Mouse (Mus musculus) embryonic facial prominence, embryonic 12.5 days (tissue): ENCODE data around the gene Naaladl2. TPM values are rescaled to one million over a fixed set of nuclear protein-coding genes. Genes with fewer than 3 reads are reported as not detected.
A peak's percentile ranks its signal among the peaks of the same experiment; 100 is the strongest.

ENCODE experiments used
- ATAC-seq: fragments of 200-750 bp; cut with Nextera tagmentation; 2 replicates; pipeline ENCODE4 v1.8.0; 2017; ENCODE audit not compliant: insufficient number of reproducible peaks, insufficient read depth, low FRiP score, low TSS enrichment
- H3K27ac ChIP-seq: fragments of 300-500 bp; sonication (generic); 2 replicates; pipeline ENCODE4 v1.5.1; 2016; ENCODE audit warnings: mild to moderate bottlenecking
- H3K27me3 ChIP-seq: fragments of 300-500 bp; sonication (generic); 2 replicates; pipeline ENCODE4 v1.6.1; 2016; ENCODE audit warnings: mild to moderate bottlenecking, moderate library complexity
- H3K36me3 ChIP-seq: fragments of 300-500 bp; sonication (generic); 2 replicates; pipeline ENCODE4 v1.6.1; 2016; ENCODE audit warnings: mild to moderate bottlenecking
- H3K4me1 ChIP-seq: fragments of 300-500 bp; sonication (generic); 2 replicates; pipeline ENCODE4 v1.6.1; 2016
- H3K4me2 ChIP-seq: fragments of 300-500 bp; sonication (generic); replicated peaks from 2 replicates; pipeline ENCODE4 v1.6.1; 2016; ENCODE audit warnings: mild to moderate bottlenecking, moderate library complexity
- H3K4me3 ChIP-seq: fragments of 300-500 bp; sonication (generic); 2 replicates; pipeline ENCODE4 v1.5.1; 2016; ENCODE audit warnings: mild to moderate bottlenecking
- H3K9ac ChIP-seq: fragments of 300-500 bp; sonication (generic); 2 replicates; pipeline ENCODE4 v1.6.1; 2016; ENCODE audit warnings: mild to moderate bottlenecking, moderate library complexity
- H3K9me3 ChIP-seq: fragments of 300-500 bp; sonication (generic); 2 replicates; pipeline ENCODE4 v1.6.1; 2016; ENCODE audit warnings: mild to moderate bottlenecking, moderate library complexity
- WGBS: fragments of 180-500 bp; shearing (Covaris S2); methylation state at CpG from one replicate; pipeline ENCODE4 v1.1.7; 2016; 5-methylcytosine and 5-hydroxymethylcytosine counted together
- polyA plus RNA-seq: library from polyadenylated mRNA; unstranded; fragments of >200 nt; fragmentation: Nextera tagmentation; extraction: Ambion mirVana; gene quantifications from 2 replicates; pipeline ENCODE4 v1.2.1, GENCODE M21; 2016

Naaladl2 gene
- polyA plus RNA-seq, 1 experiment from 2014 or later, result 2.2 TPM

GRCm38 (mm10) chr3:24921811-24922210 lies 222.2 kb downstream of the Naaladl2 start:
- Histone ChIP-seq H3K4me2 (no peak overlapping the region), H3K36me3 (no peaks in the 10 kb centered on the region), H3K4me3 (no peak overlapping the region), H3K9me3 (no peaks in the 10 kb centered on the region), H3K27ac (no peak overlapping the region), H3K4me1 (no peaks in the 10 kb centered on the region), H3K9ac (no peak overlapping the region), H3K27me3 (no peaks in the 10 kb centered on the region)
- WGBS, result 43% methylated on average over 2 of the region's 2 CpGs
- ATAC-seq, result no peak

DNA sequence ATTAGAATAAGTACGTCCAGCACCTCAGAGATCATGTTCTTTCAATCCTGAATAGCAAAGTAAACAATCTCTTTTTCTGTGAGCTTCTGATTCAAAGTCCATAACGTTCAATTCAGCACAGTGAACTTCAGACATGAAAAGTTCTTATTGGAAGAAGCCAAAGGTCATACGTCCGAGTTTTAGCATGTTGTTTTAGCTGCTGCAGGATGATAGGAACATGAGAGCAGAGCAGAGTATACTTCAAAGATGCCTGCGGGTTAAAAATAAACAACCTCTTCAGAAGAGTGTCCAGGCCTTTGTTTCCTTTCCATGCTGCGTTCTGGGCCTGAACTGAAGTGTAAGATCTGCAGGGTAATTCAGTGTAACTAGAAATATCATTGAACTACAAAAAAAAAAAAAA lies 222.7 kb downstream of the Naaladl2 start:
- no peak for ATAC-seq
- no peaks in the 10 kb centered on the region for H3K36me3 ChIP-seq
- no peaks in the 10 kb centered on the region for H3K4me1 ChIP-seq
- H3K27ac ChIP-seq, result no peak overlapping the region
- no peak overlapping the region for H3K4me3 ChIP-seq
- 43% methylated on average over 6 of the region's 6 CpGs for WGBS
- H3K9ac ChIP-seq, result no peak overlapping the region
- H3K27me3 ChIP-seq, result no peaks in the 10 kb centered on the region
- H3K9me3 ChIP-seq, result no peaks in the 10 kb centered on the region
- no peak overlapping the region for H3K4me2 ChIP-seq

DNA sequence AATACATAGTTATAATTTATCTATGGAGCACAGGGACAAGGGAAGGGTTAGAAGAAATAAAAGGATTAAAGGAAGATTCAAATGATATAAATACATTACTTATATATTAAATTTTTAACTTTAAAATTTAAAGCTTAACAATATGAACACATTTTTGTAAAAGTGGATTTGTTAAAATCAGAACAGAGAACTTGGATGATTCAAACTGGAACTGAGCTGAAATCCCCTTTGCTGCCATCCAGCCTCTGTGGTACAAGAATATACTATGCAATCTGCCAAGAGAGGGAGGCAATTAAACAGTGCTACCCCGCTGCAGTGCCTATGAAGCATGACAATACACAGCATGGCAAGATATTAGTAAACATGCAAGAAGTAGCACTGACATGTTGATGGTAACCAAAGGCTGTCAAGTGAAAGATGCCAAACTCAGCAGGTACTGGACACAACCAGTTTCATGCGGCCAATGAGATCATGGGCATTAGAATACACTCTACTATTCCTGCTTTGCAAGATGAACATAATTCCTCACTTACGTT lies 238.6 kb downstream of the Naaladl2 start:
- 81% methylated on average over 3 of the region's 3 CpGs for WGBS
- Histone ChIP-seq H3K27me3 (no peaks in the 10 kb centered on the region), H3K27ac (no peak overlapping the region), H3K36me3 (no peaks in the 10 kb centered on the region), H3K9ac (no peak overlapping the region), H3K4me1 (no peaks in the 10 kb centered on the region), H3K9me3 (no peaks in the 10 kb centered on the region), H3K4me3 (no peak overlapping the region), H3K4me2 (no peak overlapping the region)
- ATAC-seq, result no peak

DNA sequence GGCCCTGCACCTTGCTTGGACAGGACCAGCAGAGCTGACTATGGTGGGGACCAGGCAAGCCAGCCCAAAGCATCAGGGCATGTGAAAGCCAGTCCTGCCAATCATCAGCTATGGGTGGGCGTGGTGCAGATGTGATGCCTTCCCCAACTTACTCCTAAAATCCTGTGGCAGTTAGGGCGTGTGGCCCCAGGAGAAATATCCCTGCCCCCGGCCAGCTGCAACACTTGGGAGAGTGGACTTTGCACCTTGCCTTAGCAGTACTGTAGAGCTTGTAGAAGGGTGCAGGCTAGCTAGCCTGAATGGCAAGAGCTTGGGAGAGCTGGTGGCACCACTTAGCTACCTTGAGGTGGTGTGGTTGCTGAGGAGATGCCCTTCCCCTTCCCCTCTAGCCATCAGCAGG lies 255.3 kb downstream of the Naaladl2 start:
- no peak for ATAC-seq
- Histone ChIP-seq H3K4me2 (no peak overlapping the region), H3K27ac (no peak overlapping the region), H3K9me3 (no peaks in the 10 kb centered on the region), H3K4me3 (no peak overlapping the region), H3K4me1 (no peaks in the 10 kb centered on the region), H3K36me3 (no peaks in the 10 kb centered on the region), H3K9ac (no peak overlapping the region), H3K27me3 (no peaks in the 10 kb centered on the region)
- 77% methylated on average over 3 of the region's 3 CpGs for WGBS

- Histone ChIP-seq H3K9ac (no peak overlapping the region), H3K4me1 (no peaks in the 10 kb centered on the region), H3K27ac (no peak overlapping the region), H3K27me3 (no peaks in the 10 kb centered on the region), H3K36me3 (no peaks in the 10 kb centered on the region), H3K4me2 (no peak overlapping the region), H3K9me3 (no peaks in the 10 kb centered on the region), H3K4me3 (no peak overlapping the region)
- no peak for ATAC-seq
- 86% methylated on average over 1 of the region's 1 CpGs for WGBS
Measured at GRCm38 (mm10) chr3:24872254-24872653, 271.8 kb downstream of the Naaladl2 start.

DNA sequence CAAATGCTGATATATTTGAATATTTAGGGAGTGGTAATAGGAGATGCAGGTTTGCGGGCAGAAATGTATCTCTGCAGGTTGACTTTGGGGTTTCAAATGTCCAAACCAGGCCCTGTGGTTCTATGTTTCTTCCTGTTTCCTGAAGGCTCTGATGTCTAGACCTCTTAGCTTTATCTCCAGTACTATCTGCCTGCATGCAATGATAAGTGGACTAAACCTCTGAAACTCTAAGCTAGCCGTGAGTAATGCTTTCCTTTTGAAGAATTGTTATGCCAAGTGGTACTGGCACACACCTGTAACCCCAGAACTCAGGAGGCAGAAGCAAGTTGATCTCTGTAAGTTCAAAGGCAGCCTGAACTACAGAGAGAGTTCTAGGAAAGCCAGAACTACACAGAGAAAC lies 291.1 kb downstream of the Naaladl2 start:
- H3K4me1 ChIP-seq, result no peaks in the 10 kb centered on the region
- no peaks in the 10 kb centered on the region for H3K27me3 ChIP-seq
- no peak overlapping the region for H3K4me2 ChIP-seq
- H3K9ac ChIP-seq, result no peak overlapping the region
- no peak overlapping the region for H3K27ac ChIP-seq
- WGBS, result 67% methylated on average over 2 of the region's 2 CpGs
- no peak overlapping the region for H3K4me3 ChIP-seq
- no peaks in the 10 kb centered on the region for H3K9me3 ChIP-seq
- ATAC-seq, result no peak
- no peaks in the 10 kb centered on the region for H3K36me3 ChIP-seq

DNA sequence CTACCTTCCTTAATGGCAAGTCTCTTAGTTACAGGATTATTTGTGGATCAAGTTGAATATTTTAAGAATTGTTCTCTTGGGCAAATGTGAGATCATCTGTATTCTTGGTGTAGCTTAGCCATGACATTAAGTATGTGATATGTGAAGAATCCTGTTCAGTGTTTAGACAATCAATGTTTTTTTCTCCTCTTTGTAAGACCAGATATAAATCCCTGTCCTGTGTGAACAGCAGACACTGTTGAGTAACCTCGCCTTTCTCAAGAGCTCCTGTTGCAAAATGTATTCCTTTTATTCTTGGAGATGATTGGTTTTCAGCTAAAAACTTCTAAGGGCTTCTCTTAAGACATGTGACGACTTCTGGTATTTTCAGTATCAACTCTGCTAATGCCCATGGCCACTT lies 347.3 kb downstream of the Naaladl2 start:
- no peaks in the 10 kb centered on the region for H3K9me3 ChIP-seq
- 77% methylated on average over 2 of the region's 2 CpGs for WGBS
- H3K9ac ChIP-seq, result no peak overlapping the region
- H3K27me3 ChIP-seq, result no peaks in the 10 kb centered on the region
- no peak for ATAC-seq
- H3K4me2 ChIP-seq, result no peak overlapping the region
- H3K4me3 ChIP-seq, result no peak overlapping the region
- H3K36me3 ChIP-seq, result no peaks in the 10 kb centered on the region
- H3K4me1 ChIP-seq, result no peaks in the 10 kb centered on the region
- no peak overlapping the region for H3K27ac ChIP-seq

DNA sequence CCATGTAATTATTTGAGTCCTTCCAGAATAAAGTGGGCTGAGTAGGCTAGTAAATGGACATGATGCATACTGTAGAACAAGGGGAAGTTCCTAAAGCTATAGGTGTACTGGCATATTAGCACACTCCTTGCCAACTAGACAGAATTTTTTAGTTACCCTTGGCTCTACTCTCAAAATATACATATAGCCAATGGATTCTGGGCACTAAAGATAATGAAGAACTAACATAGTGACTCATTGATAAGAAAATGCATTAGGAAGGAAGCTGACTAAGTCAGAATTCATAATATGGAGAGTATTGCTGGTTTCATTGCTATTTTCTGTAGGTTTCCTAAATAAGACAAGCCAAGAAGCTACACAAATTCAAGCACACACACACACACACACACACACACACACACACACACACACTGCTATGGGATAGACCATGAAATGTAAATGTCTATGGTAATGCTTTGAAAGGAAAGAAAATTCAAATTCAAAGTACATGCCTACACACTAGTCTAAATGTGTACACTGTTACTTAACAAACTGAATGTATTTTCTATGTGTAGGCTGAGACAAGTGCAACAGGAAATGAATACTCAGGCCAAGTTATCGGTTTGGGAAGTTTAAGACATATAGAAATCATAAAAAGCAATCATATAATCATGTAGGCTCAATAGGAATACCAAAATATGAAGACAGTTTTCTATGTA lies 356.5 kb downstream of the Naaladl2 start:
- 77% methylated on average over 1 of the region's 1 CpGs for WGBS
- no peaks in the 10 kb centered on the region for H3K27me3 ChIP-seq
- no peak for ATAC-seq
- no peak overlapping the region for H3K4me3 ChIP-seq
- H3K9ac ChIP-seq, result no peak overlapping the region
- H3K4me2 ChIP-seq, result no peak overlapping the region
- H3K27ac ChIP-seq, result no peak overlapping the region
- no peaks in the 10 kb centered on the region for H3K9me3 ChIP-seq
- H3K4me1 ChIP-seq, result 0 out of 2 replicates have a peak, but pooled peaks cover 3% of the 10 kb centered on the region
- no peaks in the 10 kb centered on the region for H3K36me3 ChIP-seq

DNA sequence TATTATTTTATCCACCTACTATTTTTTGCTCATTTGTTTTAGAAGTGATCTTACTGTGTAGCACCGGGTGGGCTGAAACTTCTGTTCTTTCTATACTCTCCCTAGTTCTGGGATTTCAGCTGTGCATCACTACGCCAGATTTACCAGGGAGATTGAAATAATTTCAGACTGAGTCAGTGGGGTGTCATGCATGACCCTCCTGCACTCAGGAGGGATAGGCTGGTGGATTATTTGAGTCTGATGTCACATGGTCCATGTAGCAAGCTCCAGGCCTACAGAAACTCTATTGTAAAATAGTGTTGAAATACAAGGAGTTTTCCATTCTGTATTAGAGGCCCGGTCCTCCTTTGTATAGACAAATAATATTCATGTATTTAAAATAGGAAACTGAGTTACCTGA lies 360.0 kb downstream of the Naaladl2 start:
- WGBS, result 87% methylated on average over 3 of the region's 3 CpGs
- Histone ChIP-seq H3K4me1 (0 out of 2 replicates have a peak, but pooled peaks cover 3% of the 10 kb centered on the region), H3K4me2 (no peak overlapping the region), H3K27ac (no peak overlapping the region), H3K9ac (no peak overlapping the region), H3K27me3 (no peaks in the 10 kb centered on the region), H3K9me3 (no peaks in the 10 kb centered on the region), H3K4me3 (no peak overlapping the region), H3K36me3 (no peaks in the 10 kb centered on the region)
- ATAC-seq, result no peak

- no peaks in the 10 kb centered on the region for H3K27me3 ChIP-seq
- no peak overlapping the region for H3K4me3 ChIP-seq
- H3K27ac ChIP-seq, result no peak overlapping the region
- no peaks in the 10 kb centered on the region for H3K36me3 ChIP-seq
- no peaks in the 10 kb centered on the region for H3K9me3 ChIP-seq
- 0 out of 2 replicates have a peak overlapping the region, but pooled peaks have one; percentile 0 for H3K4me2 ChIP-seq
- no peak for ATAC-seq
- H3K9ac ChIP-seq, result no peak overlapping the region
- 0 out of 2 replicates have a peak, but pooled peaks cover 3% of the 10 kb centered on the region for H3K4me1 ChIP-seq
- 49% methylated on average over 7 of the region's 7 CpGs for WGBS
Measured at GRCm38 (mm10) chr3:24783462-24783829, 360.6 kb downstream of the Naaladl2 start.

GRCm38 (mm10) chr3:24782784-24783461 lies 361.1 kb downstream of the Naaladl2 start:
- Histone ChIP-seq H3K9ac (no peak overlapping the region), H3K27me3 (no peaks in the 10 kb centered on the region), H3K36me3 (no peaks in the 10 kb centered on the region), H3K4me3 (no peak overlapping the region), H3K4me1 (0 out of 2 replicates have a peak, but pooled peaks cover 3% of the 10 kb centered on the region), H3K9me3 (no peaks in the 10 kb centered on the region), H3K4me2 (0 out of 2 replicates have a peak overlapping the region, but pooled peaks have one; percentile 0), H3K27ac (no peak overlapping the region)
- WGBS, result 47% methylated on average over 10 of the region's 10 CpGs
- no peak for ATAC-seq

GRCm38 (mm10) chr3:24781687-24782086 lies 362.4 kb downstream of the Naaladl2 start:
- Histone ChIP-seq H3K36me3 (no peaks in the 10 kb centered on the region), H3K27ac (no peak overlapping the region), H3K4me2 (no peak overlapping the region), H3K4me3 (no peak overlapping the region), H3K4me1 (0 out of 2 replicates have a peak, but pooled peaks cover 3% of the 10 kb centered on the region), H3K9ac (no peak overlapping the region), H3K9me3 (no peaks in the 10 kb centered on the region), H3K27me3 (no peaks in the 10 kb centered on the region)
- no peak for ATAC-seq
- WGBS, result 69% methylated on average over 2 of the region's 2 CpGs
